Mouse (Mus musculus) ovary, adult 18-20 months (tissue): ENCODE results near the gene Acoxl.
A peak's percentile ranks its signal among the peaks of the same experiment; 100 is the strongest.

Experiments used
- DNase-seq: peaks from one replicate; pipeline ENCODE4 v3.0.0; 2022; ENCODE audit warnings: low spot score, mixed read lengths

The Acoxl gene

DNA sequence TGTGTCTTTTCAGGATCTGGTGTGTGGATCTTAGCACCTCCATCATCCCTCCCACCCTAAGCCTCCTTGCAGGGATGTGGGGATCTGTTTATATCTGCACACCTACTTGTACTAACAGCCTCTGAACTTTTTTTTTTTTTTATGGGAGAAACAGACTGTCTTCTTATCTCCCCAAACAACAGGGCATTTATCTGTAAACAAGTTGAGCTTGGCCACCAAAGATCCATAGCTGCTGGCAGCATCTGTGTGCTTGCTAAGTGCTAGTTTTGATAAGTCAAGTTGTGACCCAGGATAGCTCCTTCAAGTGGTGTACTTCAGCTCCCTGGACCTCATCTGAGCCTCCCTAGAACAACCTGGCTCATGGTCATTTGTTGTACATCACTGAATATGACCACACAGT is 305.3 kb downstream of the Acoxl start:
- DNase-seq = no peak

DNA sequence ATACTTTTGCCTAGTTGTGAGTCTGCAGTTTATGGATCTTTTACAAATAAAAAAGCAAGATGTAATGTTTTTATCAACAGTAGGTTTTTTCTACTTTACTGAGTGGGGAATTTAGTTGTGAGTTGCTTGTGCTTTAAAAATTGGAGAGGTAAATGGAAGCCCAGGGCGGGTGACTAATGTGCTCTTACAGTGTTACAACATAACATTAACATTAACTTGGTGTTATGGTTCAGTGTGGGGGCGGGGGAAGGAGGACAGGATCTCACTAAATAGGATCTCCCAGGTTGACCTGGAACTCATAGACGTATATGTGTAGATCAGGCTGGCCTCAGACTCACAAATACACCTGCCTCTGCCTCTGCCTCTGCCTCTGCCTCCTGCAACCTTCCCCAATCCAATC is 306.8 kb downstream of the Acoxl start:
- no peak for DNase-seq

DNA sequence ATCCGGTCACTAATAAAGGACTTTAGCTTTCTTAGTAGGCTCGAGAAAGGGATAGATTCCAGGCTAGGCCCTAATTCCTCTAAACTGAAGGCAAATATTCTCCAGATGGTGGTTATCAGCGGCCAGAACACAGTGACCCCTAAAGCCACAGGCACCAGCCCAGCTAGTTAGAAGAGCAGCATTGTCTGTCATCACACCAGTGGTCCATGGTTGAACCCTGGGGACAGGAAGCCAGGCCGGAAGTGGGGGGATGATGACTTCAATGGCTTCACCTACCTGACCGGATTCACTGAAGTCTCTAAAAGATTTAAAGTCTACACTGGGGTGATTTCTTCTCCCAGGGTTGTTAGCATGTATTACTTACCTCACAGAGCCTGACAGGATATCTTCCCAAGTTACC is 310.9 kb downstream of the Acoxl start:
- no peak for DNase-seq

DNA sequence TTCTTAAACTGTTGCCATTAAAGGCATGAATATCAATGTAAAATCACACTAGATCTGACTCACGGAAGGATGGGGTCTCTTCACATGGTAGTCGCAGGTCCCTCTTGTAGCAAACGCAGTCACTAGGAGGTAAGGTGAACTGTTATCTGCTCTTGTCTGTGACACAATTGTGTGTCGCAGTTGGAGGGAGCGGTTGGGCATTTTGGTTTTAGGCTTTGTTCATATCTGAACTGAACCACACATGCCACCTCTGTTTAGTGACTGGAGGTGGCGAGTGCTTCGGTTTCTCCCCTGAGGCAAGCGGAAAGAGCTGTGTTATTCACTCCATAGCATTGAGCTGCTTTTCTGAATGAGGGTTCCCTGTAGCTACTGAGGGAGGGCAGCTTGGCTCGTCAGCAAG is 313.5 kb downstream of the Acoxl start:
- no peak for DNase-seq

DNA sequence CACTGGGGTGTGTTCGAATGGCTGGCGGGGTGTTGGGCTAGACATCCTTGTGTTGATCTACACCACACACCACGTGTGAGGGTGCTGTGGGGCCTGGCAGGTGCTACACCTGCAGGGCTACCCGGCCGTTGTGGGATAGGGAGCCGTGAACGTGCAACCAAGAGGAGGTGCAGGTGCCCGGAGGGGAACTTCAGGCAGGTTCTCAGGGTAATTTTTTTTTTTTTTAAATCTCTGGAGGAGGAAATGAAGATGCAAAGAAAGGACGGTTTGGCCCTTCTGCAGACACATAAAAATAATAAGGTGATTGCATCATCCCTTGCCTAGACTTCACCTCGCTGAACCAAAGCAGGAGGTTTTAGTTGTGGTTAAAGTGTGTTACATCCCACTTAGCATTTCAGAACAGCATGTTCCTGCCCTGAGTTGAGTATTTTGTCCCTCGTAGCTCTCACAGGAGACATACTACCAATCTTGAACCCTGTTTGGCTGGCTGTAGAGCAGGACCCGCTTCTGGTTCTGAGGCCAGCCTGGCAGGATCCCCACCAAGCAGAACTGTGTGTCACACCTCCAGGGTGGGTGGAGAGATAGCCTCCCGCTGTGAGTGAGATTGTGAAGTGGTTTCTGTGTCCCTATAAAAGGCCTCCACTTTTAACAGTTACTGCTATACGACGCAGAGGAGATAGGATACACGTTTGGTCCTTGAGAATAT is 314.3 kb downstream of the Acoxl start:
- no peak for DNase-seq

DNA sequence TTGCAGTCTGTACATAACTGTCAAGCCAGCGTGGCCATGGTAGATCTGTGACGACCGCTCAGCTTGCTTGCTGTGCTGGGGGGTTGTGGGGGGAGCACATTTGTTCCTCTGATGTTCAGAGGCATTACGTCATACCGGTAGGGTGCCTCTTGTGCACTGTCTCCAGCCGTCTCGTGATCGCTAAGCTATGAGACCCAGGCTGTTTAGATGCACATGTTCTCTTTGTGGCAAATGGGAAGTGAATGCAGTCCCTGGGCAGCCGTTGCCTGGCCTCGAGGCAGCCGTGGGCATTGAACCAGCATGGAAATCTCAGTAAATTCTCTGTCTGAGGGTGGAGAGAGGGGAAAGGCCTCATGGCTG is 314.9 kb downstream of the Acoxl start:
- no peak for DNase-seq

DNA sequence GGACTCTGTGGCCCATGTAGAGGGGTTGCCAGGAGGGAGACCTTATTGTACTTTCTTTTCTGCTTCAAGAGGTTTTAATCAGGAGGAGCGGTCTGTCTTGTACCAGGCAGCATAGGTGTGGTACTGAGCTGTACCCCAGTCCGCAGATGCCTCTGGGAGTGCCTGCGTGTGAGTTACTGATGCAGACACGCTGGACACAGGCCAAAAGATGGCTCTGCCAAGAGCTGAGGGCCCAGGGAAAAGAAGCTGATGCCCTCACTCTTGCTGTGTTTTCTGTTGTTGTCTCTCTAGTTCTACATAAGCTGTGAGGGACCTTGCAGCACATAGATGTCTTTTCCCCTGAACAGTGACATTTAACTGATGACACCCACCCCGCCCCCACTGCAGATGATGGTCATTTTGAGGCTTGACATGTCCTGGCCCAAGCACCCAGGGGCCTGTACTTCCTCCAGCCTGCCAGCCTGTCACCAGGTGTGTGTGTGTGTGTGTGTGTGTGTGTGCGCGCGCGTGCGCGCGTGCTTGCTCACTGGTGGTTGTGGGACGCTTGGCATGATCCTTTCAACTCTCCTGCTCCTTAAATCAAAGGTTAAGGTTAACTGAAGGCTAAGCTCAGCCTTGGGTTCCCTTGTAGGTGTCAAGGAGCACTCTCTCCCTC is 316.9 kb downstream of the Acoxl start:
- no peak for DNase-seq

DNA sequence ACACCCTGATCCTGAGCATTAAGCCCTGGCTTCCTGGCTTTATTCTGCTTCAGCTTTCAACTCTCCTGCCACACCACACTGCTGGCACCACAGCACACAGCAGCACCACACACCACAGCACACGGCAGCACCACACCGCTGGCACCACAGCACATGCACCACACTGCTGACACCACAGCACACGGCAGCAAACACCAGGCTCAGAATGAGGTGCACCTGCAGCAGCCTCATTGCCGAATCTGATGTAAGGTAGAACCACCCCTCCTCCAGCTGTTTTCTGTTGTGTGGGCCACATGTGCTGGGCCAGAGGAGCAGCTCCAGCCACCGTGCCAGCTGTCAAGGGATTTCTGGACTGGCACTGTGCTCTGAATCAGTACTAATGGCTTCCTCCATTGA is 317.4 kb downstream of the Acoxl start:
- no peak for DNase-seq

DNA sequence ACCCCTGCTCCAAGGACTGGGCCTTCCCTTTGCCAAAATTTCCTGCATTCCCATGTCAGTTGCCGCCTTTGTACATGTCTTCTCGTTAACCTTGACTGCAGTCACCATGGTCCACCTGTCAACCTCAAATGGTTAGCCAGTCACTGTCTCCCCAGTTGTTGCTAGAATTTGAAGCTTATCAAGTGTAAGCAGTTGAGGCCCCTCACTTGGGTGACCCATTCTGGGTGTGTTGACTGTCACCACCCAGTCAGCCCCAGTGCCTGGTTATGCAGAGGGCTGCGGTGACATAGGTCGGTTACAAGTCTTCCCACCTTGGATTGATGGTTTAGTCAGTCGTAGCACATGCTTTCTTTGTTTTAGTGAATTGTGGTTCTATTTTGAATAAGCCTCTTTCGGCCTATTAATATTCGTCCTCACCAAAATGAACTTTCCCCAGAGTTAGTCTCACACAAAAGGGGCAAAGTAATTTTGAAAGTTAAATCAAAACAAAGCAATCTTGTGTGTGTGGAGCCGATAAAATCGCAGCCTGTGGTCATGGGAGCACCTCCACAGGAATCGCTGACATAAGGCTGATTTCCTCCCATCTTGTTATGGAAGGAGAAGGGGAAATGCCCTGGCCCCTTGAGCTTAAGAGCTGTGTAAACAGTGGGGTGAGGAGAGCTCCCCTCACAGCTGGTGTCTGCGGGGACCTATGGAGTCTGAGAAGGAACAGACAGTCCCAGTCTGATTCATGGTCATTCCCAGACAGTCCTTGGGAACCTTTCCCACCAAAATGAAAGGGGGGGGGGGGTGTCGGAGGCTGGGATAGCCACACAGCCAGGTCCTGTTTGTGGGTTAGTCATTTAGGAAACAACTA is 318.1 kb downstream of the Acoxl start:
- DNase-seq = peak; percentile 47

DNA sequence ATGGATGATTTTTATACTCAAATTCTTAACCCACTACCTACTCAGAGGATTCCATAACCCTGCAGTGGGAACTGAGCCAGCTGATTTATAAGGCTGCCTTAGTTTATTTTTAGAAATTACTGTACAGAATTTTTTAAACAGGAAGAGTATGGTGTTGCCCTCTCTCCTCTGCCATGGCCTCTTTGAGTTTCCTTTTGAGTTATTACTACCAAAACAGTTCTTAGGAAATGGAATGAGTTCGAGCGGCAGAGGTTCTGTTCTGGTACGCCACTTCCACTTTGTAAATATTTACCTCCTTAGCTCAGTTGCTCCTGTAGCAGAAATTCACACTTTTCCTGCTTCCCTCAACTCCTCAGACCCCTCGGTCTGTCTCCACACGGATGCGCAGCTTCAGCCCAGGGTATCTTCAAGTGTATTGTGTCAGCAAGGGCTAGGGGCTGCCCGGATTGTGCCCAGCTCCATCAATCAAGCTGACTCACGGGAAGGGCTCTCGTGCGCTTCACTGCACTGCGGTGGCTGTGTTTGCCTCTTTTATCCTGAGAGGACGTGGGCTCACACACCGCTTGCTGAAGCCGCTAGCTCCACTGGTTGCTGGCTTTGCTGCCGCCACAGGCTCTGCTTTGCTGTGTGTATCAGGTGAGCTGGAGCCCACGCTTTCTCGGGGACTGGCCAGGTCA is 320.2 kb downstream of the Acoxl start:
- DNase-seq = no peak

DNA sequence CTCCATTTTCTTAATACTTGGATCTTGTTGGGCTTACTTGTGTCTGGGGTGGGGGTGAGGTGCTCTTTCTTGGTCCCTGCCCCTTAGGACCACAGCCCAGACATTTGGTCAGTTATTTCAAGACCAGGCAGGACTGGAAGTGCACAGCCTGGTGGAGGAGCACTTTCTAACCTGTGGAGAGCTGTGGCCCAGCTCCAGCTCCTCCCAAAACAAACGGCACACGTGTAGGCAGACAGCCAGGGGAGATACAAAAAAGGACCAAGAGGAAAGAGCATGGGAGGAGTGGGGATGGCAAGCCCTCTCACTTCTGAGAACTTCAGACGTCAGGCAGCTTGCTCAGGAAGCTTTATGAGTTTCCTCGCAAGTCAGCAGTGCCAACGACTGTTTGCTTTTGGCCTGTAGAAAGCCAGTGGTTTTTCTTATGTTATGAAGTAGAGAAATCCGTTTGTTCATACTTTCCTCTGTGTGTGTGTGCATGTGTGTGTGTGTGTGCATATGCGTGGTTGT is 321.0 kb downstream of the Acoxl start:
- DNase-seq = no peak

DNA sequence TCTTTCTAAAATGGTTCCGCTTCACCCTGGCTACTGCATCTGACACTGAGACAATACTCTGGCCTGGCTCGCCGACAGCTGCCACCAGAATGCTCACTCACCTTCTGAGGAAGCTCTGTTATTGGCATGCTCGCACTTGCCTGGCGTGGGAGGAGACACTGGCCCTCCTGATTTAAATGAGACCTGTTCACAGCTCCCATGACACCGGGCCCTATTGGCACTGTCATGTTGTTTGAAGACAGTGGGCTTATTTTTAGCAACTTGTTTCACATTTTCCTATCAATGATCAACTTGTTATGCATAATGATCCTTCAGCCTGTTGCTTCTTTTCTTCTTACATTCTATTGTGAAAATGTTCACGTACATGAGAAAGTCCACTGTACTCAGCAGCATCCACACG is 324.5 kb downstream of the Acoxl start:
- DNase-seq = no peak

DNA sequence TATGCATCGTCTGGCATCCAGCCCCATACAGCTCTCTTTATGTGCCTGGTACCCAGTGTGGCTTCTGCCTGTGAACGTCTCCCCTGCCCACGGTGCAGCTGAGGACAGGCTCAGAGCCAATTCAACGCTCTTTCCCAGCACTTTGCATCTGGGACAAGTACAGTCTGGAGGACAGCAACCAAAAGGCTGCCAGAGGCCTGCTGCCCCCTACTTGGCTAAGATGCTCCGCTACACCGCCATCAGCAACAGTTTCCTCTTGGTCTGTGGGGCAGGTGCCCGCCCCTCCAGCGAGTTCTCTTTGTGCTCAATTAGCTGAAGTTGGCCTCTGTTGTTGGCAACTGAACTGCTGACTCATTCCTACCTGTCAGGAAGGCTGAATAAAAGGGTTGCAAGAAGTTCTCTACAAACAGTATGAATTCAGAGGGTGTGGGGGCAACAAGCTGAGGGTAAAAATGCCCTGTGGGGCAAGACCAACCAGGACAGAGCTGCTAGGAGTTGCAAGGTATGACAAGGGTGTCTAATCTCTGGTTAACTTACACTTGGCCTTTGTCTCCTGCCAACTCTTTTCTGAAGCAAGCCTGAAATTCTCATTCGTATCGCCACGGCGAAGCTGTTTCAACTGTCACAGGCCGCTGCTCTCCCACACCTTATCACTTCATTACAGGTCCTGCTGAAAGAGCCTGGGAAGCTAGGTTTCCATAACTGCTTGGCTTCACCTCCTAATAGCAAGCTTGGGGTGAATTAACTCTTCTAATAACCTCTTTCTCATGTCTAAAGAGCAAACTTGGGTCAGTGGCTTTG is 328.1 kb downstream of the Acoxl start:
- no peak for DNase-seq

DNA sequence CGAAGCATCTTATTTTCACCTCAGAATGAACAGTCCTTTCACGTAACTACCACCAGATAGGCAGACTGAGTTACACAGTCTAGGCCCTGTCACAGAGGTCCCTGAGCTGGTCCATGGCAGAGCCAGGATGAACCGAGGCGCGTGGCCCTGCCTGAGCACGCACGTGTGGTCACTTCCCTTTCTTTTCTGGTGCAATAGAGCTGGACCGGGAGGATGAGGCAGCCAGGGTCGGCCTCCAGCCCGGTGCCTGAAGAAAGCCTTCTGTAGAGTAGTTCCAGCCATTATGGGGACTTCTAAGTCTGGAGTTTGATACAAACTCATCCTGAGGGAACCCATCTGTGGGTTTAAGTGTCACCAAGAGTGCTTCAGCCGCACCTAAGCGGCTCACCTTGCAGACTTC is 329.3 kb downstream of the Acoxl start:
- DNase-seq = no peak

DNA sequence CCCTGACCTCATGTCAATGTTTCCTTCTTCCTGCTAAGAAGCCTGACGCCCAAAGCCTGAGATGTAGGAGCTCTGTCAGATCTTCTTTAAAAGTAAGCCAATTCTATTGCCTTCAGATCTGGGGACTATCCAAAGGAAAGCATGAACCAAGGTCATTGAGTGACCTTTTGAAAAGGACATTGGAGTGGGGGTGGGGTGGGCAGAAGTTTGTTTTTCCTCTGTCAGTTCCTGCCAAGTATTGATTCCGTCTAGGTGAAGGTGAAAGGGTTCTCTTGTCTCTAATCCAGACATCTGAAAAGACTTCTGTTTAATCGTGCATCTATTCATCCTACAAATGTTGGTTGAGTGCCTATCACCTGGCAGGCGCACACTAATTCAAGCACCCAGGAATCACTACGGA is 330.8 kb downstream of the Acoxl start:
- no peak for DNase-seq

DNA sequence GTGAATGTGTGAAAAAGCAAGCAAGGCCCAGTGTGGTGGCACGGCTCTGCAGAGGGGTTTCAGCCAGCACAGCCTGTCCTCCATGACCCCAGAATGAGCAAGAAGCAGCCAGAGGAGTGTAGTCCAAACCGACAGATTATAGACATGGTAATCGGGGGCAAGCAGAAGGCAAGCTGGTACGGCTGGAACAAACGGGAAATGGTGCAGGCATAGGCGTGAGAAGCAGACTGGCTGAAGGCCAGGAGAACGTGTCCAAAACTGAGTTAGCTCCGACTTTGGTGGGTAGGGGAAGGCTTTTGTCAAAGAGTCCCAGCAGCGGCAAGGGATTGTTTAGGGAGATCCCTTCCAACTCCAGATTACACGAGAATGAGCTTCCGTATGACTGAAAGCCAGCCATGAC is 331.3 kb downstream of the Acoxl start:
- DNase-seq = no peak

DNA sequence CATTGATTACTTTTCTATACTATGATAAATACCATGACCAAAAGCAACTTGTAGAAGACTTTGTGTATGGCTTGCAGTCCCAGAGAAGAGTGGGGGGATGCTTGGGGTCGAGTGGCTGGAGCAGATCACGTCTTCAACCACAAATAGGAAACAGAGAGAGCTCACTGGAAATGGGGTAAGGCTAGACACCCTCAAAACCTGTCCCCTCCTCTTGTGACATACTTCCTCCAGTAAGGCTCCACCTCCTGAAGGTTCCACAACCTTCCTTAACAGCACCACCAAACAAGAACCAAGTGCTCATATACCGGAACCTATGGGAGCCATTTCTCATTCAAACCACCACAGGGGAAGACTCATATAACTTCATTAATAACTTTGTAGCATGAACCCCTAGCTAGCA is 331.9 kb downstream of the Acoxl start:
- no peak for DNase-seq

DNA sequence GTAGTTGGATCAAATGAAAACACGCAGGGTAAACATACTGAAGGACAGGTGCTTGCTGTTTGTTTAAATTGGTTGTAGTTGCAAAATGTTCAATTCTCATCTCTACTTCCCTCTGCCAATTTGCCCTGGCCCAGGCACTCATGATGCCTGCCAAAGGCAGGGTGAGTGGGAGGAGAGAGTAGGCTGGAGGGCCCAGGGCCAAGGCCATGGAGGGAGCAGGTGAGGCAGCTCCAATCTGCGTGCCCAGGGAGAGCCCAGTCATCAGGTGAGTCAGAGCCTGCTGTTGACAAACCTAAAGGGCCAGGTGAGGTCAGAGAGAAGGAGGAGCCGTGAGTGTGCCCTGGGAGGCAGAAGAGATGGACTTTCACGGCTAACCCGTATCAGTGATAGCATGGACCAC is 333.6 kb downstream of the Acoxl start:
- DNase-seq = peak; percentile 46
